18 mouse cellular contexts compared by ENCODE assay signal in genomic region chr14:121506336-121506735, GRCm38 (mm10). TPM values are rescaled to one million over a fixed set of nuclear protein-coding genes. Genes with fewer than 3 reads are reported as not detected.
A peak's percentile ranks its signal among the peaks of the same experiment; 100 is the strongest.
DNase-seq lines count a peak whose midpoint lies in the region; TF ChIP-seq lines count a peak whose summit lies in the region.
"Had no signal": no experiment of that assay in that cellular context is flagged by ENCODE, and none has a peak within 500 bp of the region (broad histone marks: within the 10 kb centered on the region; RNA-seq: fewer than 3 reads in every experiment).

No protein-coding gene starts in this region.

- H3K27me3 ChIP-seq in liver, adult 2 months (ENCODE audit: control insufficient read depth, insufficient read depth, low read length), result peaks cover 9% of the 10 kb centered on the region
- peaks cover 43% of the 10 kb centered on the region for H3K27me3 ChIP-seq in midbrain, embryonic 10.5 days (ENCODE audit: low read depth, poor library complexity, severe bottlenecking)

- DNase-seq in liver, adult 2 months (ENCODE audit: extremely low read depth, low read depth, low spot score), result peak; percentile 2
- no peak for DNase-seq in liver
- peak; percentile 98 for DNase-seq in ES-E14 (ENCODE audit: low read depth, low spot score)
- DNase-seq in kidney, adult 8-10 months, result peak; percentile 31 to 45
- peak; percentile 17 for DNase-seq in mesoderm, embryonic 11.5 days (ENCODE audit: low read depth, low spot score)
- DNase-seq in urinary bladder, adult 2 months (ENCODE audit: low spot score), result no peak
- no peak for DNase-seq in left cerebral cortex, adult 2 months (ENCODE audit: extremely low spot score in 1 of 2, low spot score in 2 of 2)
- DNase-seq in midbrain, embryonic 10.5 days (ENCODE audit: low spot score), result no peak
- DNase-seq: adrenal gland, adult 2 months; B cell, adult 2 months; cerebellum, postnatal 14 days; heart, adult 2 months; heart, postnatal 4 days had no signal

- H3K4me1 ChIP-seq in liver, adult 2 months (ENCODE audit: control insufficient read depth, insufficient read depth, low read length), result peaks cover 7% of the 10 kb centered on the region
- H3K4me1 ChIP-seq in ES-E14 (ENCODE audit: control insufficient read depth in 2 of 2, insufficient read depth in 2 of 2, low read length in 2 of 2, poor library complexity in 1 of 2), result peaks cover 7 to 17% of the 10 kb centered on the region in 2 experiments; a peak in 3 of 4 replicates
- H3K4me1 ChIP-seq in midbrain, embryonic 10.5 days, result peaks cover 19% of the 10 kb centered on the region

- no peak overlapping the region for H3K4me3 ChIP-seq in liver, adult 2 months (ENCODE audit: insufficient read depth, low read depth, low read length)
- peak overlapping the region in 1 of 2 experiments; percentile 10; a peak in 1 of 4 replicates for H3K4me3 ChIP-seq in ES-E14 (ENCODE audit: insufficient read depth in 1 of 2, low read depth in 1 of 2, low read length in 2 of 2, poor library complexity in 1 of 2, severe bottlenecking in 1 of 2)
- H3K4me3 ChIP-seq in left cerebral cortex, adult 2 months, result no peak overlapping the region
- H3K4me3 ChIP-seq in midbrain, embryonic 10.5 days, result no peak overlapping the region
- H3K4me3 ChIP-seq: embryonic facial prominence, embryonic 13.5 days; heart, adult 2 months had no signal

- intact Hi-C loops in left cerebral cortex, adult 2 months (cut with DNase I), result no loop called here

- in situ Hi-C loops in ES-E14 (cut with MboI; ENCODE audit: low sequenced_read_pairs in 2 of 2, unreplicated experiment in 2 of 2), result no loop called here

- no peak for TF ChIP-seq CTCF in liver, adult 2 months (IDR thresholded peaks at IDR 0.05; ENCODE audit: low read depth, low read length)
- TF ChIP-seq CTCF in left cerebral cortex, adult 2 months (IDR thresholded peaks at IDR 0.05), result no peak

- 47% methylated on average over 6 of the region's 6 CpGs for WGBS in liver, adult 2 months
- 14% methylated on average over 6 of the region's 6 CpGs for WGBS in midbrain, embryonic 10.5 days

- no peaks in the 10 kb centered on the region for H3K79me2 ChIP-seq in liver, adult 2 months (ENCODE audit: control insufficient read depth, insufficient read depth, low read length)

- H3K9ac ChIP-seq in liver, adult 2 months (ENCODE audit: low read depth, low read length), result no peak overlapping the region
- no peak overlapping the region for H3K9ac ChIP-seq in ES-E14 (ENCODE audit: insufficient read depth, low read depth, low read length, poor library complexity, severe bottlenecking)
- H3K9ac ChIP-seq: embryonic facial prominence, embryonic 13.5 days; liver, embryonic 14.5 days had no signal

- no peak for TF ChIP-seq POLR2A in liver, adult 2 months (IDR thresholded peaks at IDR 0.05; ENCODE audit: extremely low read depth, insufficient read depth, low read length)

- H3K36me3 ChIP-seq in liver, adult 2 months (ENCODE audit: control insufficient read depth, insufficient read depth, low read length), result no peaks in the 10 kb centered on the region
- H3K36me3 ChIP-seq in ES-E14 (ENCODE audit: control insufficient read depth, insufficient read depth, low read length, poor library complexity, severe bottlenecking), result no peaks in the 10 kb centered on the region
- H3K36me3 ChIP-seq in midbrain, embryonic 10.5 days, result no peaks in the 10 kb centered on the region
- H3K36me3 ChIP-seq: embryonic facial prominence, embryonic 13.5 days had no signal

- peaks cover 2% of the 10 kb centered on the region; the same call in 1 of the 2 replicates for H3K9me3 ChIP-seq in ES-E14 (ENCODE audit: control insufficient read depth, insufficient read depth, low read depth, low read length)
- H3K9me3 ChIP-seq in midbrain, embryonic 10.5 days (replicated peaks), result no peaks in the 10 kb centered on the region

- H3K27ac ChIP-seq in liver, adult 2 months (replicated peaks; ENCODE audit: insufficient read depth, low read depth, low read length), result no peak overlapping the region
- peak overlapping the region; percentile 90 for H3K27ac ChIP-seq in ES-E14 (ENCODE audit: insufficient read depth, low read depth, low read length, poor library complexity, severe bottlenecking)
- H3K27ac ChIP-seq in left cerebral cortex, adult 2 months, result no peak overlapping the region
- no peak overlapping the region for H3K27ac ChIP-seq in midbrain, embryonic 10.5 days (replicated peaks)
- H3K27ac ChIP-seq: embryonic facial prominence, embryonic 13.5 days; heart, adult 2 months; liver, embryonic 14.5 days had no signal

TF ChIP-seq in ES-E14, 5 proteins besides CTCF, POLR2A, EP300 and RAD21:
- peak; percentile 63 for TF ChIP-seq CHD2 (IDR thresholded peaks at IDR 0.05; ENCODE audit: low read depth, low read length)
- TF ChIP-seq HCFC1 (IDR thresholded peaks at IDR 0.05; ENCODE audit: borderline replicate concordance, insufficient read depth, low read length), result no peak

RNA-seq across cellular contexts. Expression of gene Slc15a1, which starts 1.3 kb away (rescaled TPM):
- total RNA-seq in liver, adult 2 months (2014; rRNA removed), result not detected in 2 replicates
- not detected in 2 replicates for polyA plus RNA-seq in liver, adult 2 months (2012; rRNA removed)
- 4.6 and 13.2 TPM in 2 replicates for total RNA-seq in ES-E14 (2012; rRNA removed)
- polyA plus RNA-seq in urinary bladder, adult 2 months (2012; rRNA removed), result 0.04 TPM in 2 replicates
- total RNA-seq in left cerebral cortex, adult 2 months (2021), result not detected
- polyA plus RNA-seq in midbrain, embryonic 10.5 days (2016; fragmentation: Nextera tagmentation; extraction: Ambion mirVana), result 0.04 TPM in 1 of 2 replicates, not detected in the other
- total RNA-seq: gastrocnemius, adult 18-20 months; heart, adult 2 months; left cerebral cortex, adult 8-10 months had no signal
- polyA plus RNA-seq: forebrain, embryonic 11.5 days; heart, adult 2 months; liver, embryonic 14.5 days had no signal

Comparison
In these comparisons a context has a peak if more than half of its experiments do, and no peak if none do; other contexts are left out.
1. DNase-seq: peak in liver, adult 2 months (single experiment), ES-E14 (single experiment), kidney, adult 8-10 months (2 of 2) and mesoderm, embryonic 11.5 days (single experiment); none in liver (single experiment), urinary bladder, adult 2 months (single experiment), left cerebral cortex, adult 2 months (0 of 2) and midbrain, embryonic 10.5 days (single experiment).